Mouse (Mus musculus): ENCODE data around the gene Pter. TPM values are rescaled to one million over a fixed set of nuclear protein-coding genes. Genes with fewer than 3 reads are reported as not detected.

Gene Pter
- polyA plus RNA-seq, 1 experiment from 2014 or later, result 13.0 TPM

DNA sequence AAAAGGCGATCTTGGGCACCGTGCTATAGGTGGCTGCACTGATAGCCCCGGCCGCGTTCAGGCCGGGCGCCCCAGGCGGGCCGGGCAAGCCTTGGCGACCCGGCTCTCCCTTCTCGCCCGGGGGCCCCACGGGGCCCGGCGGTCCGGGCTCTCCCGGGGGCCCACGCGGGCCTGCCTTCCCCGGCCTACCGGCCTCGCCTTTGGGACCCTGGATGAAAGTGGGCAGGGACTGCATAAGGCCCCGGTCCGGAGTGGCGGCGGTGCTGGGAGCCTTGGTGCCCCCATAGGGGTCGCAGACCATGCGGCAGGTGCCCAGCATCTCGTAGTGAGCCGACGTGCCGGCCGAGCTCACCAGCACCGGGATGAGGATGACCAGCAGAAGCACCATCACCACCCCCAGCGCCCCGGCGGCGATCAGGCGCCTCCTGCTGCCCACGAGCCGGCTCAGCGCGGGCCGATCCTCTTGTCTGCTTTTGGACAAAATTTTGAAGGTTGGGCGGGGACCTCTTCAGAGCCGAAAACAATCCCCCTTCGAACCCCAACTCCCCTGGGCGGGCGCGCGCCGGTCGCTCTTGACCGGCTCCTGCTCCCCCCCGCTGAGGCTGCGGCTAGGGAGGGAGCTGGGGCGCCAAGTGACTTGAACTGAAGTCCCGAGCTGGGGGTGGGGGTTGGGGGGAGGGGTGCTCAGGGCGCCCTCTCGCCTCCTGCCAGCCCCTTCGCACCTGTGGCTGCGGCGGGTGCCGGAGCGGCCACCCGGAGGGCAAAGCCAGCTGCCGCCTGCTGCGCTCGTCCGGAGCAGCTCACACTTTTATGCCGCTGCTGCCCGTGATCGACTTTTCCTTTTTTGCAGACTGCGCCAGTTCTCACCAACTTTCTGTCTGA lies 86.9 kb downstream of the Pter start:
- peak; percentile 55; the same call in 1 of the 2 replicates for ATAC-seq (ENCODE audit: insufficient number of reproducible peaks, insufficient read depth, low FRiP score, low TSS enrichment)
- H3K4me1 ChIP-seq, result peaks cover 17% of the 10 kb centered on the region
- no peak overlapping the region for H3K27ac ChIP-seq
- under 1% methylated on average over 61 of the region's 75 CpGs for WGBS
- H3K4me2 ChIP-seq (replicated peaks), result peak overlapping the region; percentile 99
- H3K9me3 ChIP-seq, result no peaks in the 10 kb centered on the region
- peaks cover 48% of the 10 kb centered on the region for H3K27me3 ChIP-seq
- peak overlapping the region; percentile 59 for H3K4me3 ChIP-seq
- peak overlapping the region; percentile 45 for H3K9ac ChIP-seq
- no peaks in the 10 kb centered on the region for H3K36me3 ChIP-seq

DNA sequence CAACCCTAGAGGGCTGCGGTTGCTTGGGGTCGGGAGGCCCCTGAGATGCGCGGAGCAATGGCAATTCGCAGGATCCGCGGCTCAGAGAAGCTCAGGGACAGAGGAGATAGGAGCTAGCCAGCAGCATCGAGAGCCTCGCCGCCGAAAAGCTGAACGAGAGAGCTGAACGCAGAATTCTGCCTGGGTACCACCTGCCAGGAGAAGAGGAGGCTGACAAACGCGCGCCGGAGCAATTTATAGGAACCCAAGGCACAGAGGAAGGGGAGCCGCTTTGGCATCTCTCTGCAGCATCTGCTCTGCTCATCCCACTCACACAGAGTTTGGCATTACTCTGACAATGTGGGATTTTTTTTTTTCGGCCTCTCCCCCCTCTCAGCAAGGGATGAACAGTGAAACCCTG lies 87.6 kb downstream of the Pter start, which contains the start of gene C1ql3:
Gene C1ql3, minus strand, starts transcription at position 335 of the 400 bp plus-strand sequence.
- ATAC-seq (ENCODE audit: insufficient number of reproducible peaks, insufficient read depth, low FRiP score, low TSS enrichment), result no peak
- peak within 1 kb of the TSS; percentile 99 for H3K4me2 ChIP-seq (replicated peaks)
- H3K9me3 ChIP-seq, result no peaks in the 10 kb centered on the region
- H3K4me3 ChIP-seq, result peak within 1 kb of the TSS; percentile 59
- under 1% methylated on average over 19 of the region's 19 CpGs for WGBS
- H3K9ac ChIP-seq, result peak within 1 kb of the TSS; percentile 45
- peaks cover 48% of the 10 kb centered on the region for H3K27me3 ChIP-seq
- H3K36me3 ChIP-seq, result no peaks in the 10 kb centered on the region
- H3K27ac ChIP-seq, result no peak within 1 kb of the TSS
- peaks cover 17% of the 10 kb centered on the region for H3K4me1 ChIP-seq

DNA sequence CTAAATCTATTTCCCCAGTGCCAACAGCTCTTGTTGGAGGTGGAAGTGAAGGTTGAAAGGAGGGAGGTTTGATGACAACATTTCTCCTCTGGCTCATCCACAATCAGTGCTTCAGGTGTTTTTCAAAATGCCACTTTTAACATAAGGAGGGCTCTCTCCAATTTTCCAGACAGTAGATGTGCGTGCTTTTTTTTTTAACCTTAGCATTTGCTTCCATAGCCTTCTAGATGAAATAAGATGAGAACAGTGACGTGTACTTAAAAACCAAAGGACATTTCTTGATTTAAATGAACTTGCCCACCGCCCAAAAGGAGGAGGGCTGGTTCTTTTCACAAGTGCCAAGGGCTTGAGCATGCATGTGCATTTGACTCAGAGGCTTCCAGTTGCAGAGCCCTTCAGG lies 88.1 kb downstream of the Pter start:
- Histone ChIP-seq H3K4me3 (peak overlapping the region; percentile 59), H3K9me3 (no peaks in the 10 kb centered on the region), H3K36me3 (no peaks in the 10 kb centered on the region), H3K27me3 (peaks cover 48% of the 10 kb centered on the region), H3K9ac (no peak overlapping the region), H3K4me1 (peaks cover 17% of the 10 kb centered on the region), H3K4me2 (replicated peaks) (peak overlapping the region; percentile 99), H3K27ac (no peak overlapping the region)
- no peak for ATAC-seq (ENCODE audit: insufficient number of reproducible peaks, insufficient read depth, low FRiP score, low TSS enrichment)
- 21% methylated on average over 3 of the region's 3 CpGs for WGBS

DNA sequence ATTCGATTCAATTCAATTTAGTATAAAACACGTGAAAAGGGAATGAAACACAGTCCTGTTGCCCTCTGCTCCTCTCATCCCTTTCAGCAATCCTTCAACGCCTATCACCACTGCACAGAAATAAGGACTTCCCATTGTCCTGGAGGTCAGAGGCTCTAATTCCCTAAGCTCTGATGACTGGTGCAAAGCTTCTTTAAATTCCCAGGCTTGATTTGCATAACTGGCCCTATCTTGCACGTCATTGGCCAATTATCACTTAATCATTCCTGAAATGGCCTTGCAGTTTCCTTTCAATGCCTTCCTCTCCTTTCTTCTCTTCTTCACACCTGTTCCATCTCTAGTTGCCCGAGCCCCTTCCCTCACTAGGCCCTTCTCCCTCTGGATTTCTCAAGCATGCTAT lies 94.5 kb downstream of the Pter start:
- no peak overlapping the region for H3K9ac ChIP-seq
- no peak overlapping the region for H3K4me3 ChIP-seq
- no peaks in the 10 kb centered on the region for H3K9me3 ChIP-seq
- no peaks in the 10 kb centered on the region for H3K36me3 ChIP-seq
- H3K4me1 ChIP-seq, result no peaks in the 10 kb centered on the region
- 44% methylated on average over 5 of the region's 5 CpGs for WGBS
- peaks cover 5% of the 10 kb centered on the region; the same call in 1 of the 2 replicates for H3K27me3 ChIP-seq
- no peak for ATAC-seq (ENCODE audit: insufficient number of reproducible peaks, insufficient read depth, low FRiP score, low TSS enrichment)
- H3K4me2 ChIP-seq (replicated peaks), result no peak overlapping the region
- H3K27ac ChIP-seq, result no peak overlapping the region

DNA sequence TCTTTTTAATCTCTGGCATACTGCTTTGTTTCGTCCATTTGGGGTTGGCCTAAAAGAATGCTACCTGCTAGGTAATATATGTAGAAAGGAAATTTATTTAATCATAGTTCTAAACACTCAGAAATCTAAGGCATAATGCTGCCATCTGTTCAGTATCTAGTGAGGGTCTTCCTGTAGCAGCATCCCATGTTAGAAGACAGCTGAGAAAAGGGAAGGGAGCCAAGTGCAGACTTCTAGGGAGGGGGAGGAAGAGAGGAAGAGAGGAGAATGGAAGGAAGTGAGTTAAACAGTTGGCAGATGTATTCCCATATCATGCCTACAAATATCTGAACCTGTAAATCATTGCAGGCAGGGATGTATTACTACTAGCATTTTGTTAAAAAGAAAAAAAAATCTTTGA lies 95.0 kb downstream of the Pter start:
- no peak overlapping the region for H3K4me2 ChIP-seq (replicated peaks)
- H3K4me3 ChIP-seq, result no peak overlapping the region
- 88% methylated on average over 1 of the region's 1 CpGs for WGBS
- no peak for ATAC-seq (ENCODE audit: insufficient number of reproducible peaks, insufficient read depth, low FRiP score, low TSS enrichment)
- H3K9me3 ChIP-seq, result no peaks in the 10 kb centered on the region
- no peaks in the 10 kb centered on the region for H3K36me3 ChIP-seq
- no peaks in the 10 kb centered on the region for H3K4me1 ChIP-seq
- H3K9ac ChIP-seq, result no peak overlapping the region
- H3K27ac ChIP-seq, result no peak overlapping the region
- H3K27me3 ChIP-seq, result 0 out of 2 replicates have a peak, but pooled peaks cover under 1% of the 10 kb centered on the region

DNA sequence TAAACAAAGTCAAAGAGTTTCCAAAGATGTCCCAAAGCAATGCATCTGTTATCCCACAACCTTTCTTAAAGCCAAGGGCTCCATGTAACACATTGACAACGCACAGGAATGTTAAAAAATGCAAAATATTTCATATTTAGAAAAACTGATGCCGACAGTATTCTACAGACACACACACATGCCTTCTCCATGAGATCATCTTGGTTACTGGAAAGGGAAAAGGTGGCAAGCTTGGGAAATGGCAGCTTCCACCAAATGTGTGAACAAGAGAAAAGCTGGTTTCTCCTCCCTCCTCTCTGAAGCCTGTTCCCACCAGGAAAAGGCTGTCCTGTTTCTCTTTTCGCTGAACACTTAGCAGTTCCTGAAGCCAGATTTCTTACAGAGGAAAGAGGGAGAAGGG lies 114.9 kb downstream of the Pter start:
- WGBS, result 79% methylated on average over 3 of the region's 3 CpGs
- no peaks in the 10 kb centered on the region for H3K4me1 ChIP-seq
- H3K9me3 ChIP-seq, result no peaks in the 10 kb centered on the region
- H3K27ac ChIP-seq, result no peak overlapping the region
- H3K4me2 ChIP-seq (replicated peaks), result no peak overlapping the region
- no peak overlapping the region for H3K9ac ChIP-seq
- H3K4me3 ChIP-seq, result no peak overlapping the region
- no peak for ATAC-seq (ENCODE audit: insufficient number of reproducible peaks, insufficient read depth, low FRiP score, low TSS enrichment)
- H3K36me3 ChIP-seq, result no peaks in the 10 kb centered on the region
- no peaks in the 10 kb centered on the region for H3K27me3 ChIP-seq

- ATAC-seq (ENCODE audit: insufficient number of reproducible peaks, insufficient read depth, low FRiP score, low TSS enrichment), result no peak
- Histone ChIP-seq H3K4me2 (replicated peaks) (no peak overlapping the region), H3K4me3 (no peak overlapping the region), H3K36me3 (no peaks in the 10 kb centered on the region), H3K4me1 (no peaks in the 10 kb centered on the region), H3K27ac (no peak overlapping the region), H3K27me3 (no peaks in the 10 kb centered on the region), H3K9me3 (no peaks in the 10 kb centered on the region), H3K9ac (no peak overlapping the region)
- 93% methylated on average over 4 of the region's 4 CpGs for WGBS
Measured at GRCm38 (mm10) chr2:13039785-13040184, 115.9 kb downstream of the Pter start.

DNA sequence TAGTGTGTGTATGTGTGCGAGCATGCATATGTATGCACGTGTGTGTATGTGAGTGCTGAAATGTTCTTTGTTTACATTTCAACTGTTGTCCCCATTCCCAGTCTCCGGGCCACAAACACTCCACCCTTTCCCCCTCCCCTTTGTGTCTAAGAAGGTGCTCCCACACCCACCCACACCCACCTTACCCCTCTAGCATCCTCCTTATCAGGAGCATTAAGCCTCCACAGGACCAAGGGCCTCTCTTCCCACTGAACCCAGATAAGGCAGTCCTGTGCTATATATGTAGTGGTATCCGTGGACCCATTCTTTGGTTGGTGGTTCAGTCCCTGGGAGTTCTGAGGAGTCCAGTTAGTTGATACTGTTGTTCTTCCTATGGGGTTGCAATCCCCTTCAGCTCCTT lies 120.7 kb downstream of the Pter start:
- no peaks in the 10 kb centered on the region for H3K4me1 ChIP-seq
- no peak overlapping the region for H3K27ac ChIP-seq
- H3K27me3 ChIP-seq, result no peaks in the 10 kb centered on the region
- no peak for ATAC-seq (ENCODE audit: insufficient number of reproducible peaks, insufficient read depth, low FRiP score, low TSS enrichment)
- H3K36me3 ChIP-seq, result no peaks in the 10 kb centered on the region
- H3K9ac ChIP-seq, result no peak overlapping the region
- no peak overlapping the region for H3K4me3 ChIP-seq
- 89% methylated on average over 4 of the region's 4 CpGs for WGBS
- H3K9me3 ChIP-seq, result no peaks in the 10 kb centered on the region
- H3K4me2 ChIP-seq (replicated peaks), result no peak overlapping the region

GRCm38 (mm10) chr2:13048649-13049048 lies 124.8 kb downstream of the Pter start:
- Histone ChIP-seq H3K4me3 (no peak overlapping the region), H3K9me3 (no peaks in the 10 kb centered on the region), H3K9ac (no peak overlapping the region), H3K4me2 (replicated peaks) (no peak overlapping the region), H3K4me1 (no peaks in the 10 kb centered on the region), H3K27me3 (no peaks in the 10 kb centered on the region), H3K27ac (no peak overlapping the region), H3K36me3 (no peaks in the 10 kb centered on the region)
- WGBS, result 83% methylated on average over 6 of the region's 6 CpGs
- no peak for ATAC-seq (ENCODE audit: insufficient number of reproducible peaks, insufficient read depth, low FRiP score, low TSS enrichment)

Other genes starting within 250 kb of the Pter start
- 1.2 and 1.3 TPM in 2 replicates for gene C1ql3, start 87.8 kb downstream of the Pter start, polyA plus RNA-seq (2016; fragmentation: Nextera tagmentation; extraction: Ambion mirVana)

All from embryonic facial prominence, embryonic 12.5 days (tissue).